In the genomic region with DNA sequence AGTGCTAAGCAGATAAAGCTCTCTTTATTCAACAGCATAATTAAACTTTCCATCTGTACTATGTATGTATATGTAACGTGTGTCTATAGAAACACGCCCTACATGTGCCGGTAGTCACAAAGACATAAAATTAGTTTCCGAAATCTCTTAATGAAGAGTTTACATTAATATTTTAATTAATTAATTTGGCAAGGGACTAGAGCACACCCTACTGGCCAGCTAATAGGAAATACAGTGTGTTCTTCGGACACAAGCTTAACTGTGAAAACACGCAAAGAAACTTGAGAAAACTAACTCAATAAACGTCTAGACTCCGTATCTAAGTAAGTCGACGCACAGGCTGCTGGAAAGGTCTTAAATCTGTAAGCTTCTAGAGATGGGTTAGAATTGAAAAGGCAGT, we compare ENCODE assay signal across 20 mouse cellular contexts. TPM values are rescaled to one million over a fixed set of nuclear protein-coding genes. Genes with fewer than 3 reads are reported as not detected.
DNase-seq lines count a peak whose midpoint lies in the region; TF ChIP-seq lines count a peak whose summit lies in the region.
"Had no signal": no experiment of that assay in that cellular context is flagged by ENCODE, and none has a peak within 500 bp of the region (broad histone marks: within the 10 kb centered on the region; RNA-seq: fewer than 3 reads in every experiment).

No protein-coding gene starts in this region.

- intact Hi-C loops in gastrocnemius, adult 2 months (cut with DNase I): loop anchor here (2.0 to 5.0 kb wide), 2 partner anchors 68 to 193 kb away; no protein-coding TSS in a partner anchor
- intact Hi-C loops in gastrocnemius, postnatal 14 days (cut with DNase I; ENCODE audit: low total_unique reads): loop anchor here (5.0 kb wide), 2 partner anchors 47 to 188 kb away; no protein-coding TSS in a partner anchor
- intact Hi-C loops in left cerebral cortex, adult 2 months (cut with DNase I): loop anchor here (5.0 kb wide), 3 partner anchors 93 to 193 kb away; no protein-coding TSS in a partner anchor
- intact Hi-C loops in left cerebral cortex, postnatal 4 days (cut with DNase I): loop anchor here (5.0 kb wide), 1 partner anchor 193 kb away; no protein-coding TSS in a partner anchor

- no peak for TF ChIP-seq POLR2A in brain, embryonic 14.5 days (IDR thresholded peaks at IDR 0.05; ENCODE audit: borderline replicate concordance, extremely low read depth, insufficient read depth, insufficient read length, poor library complexity, severe bottlenecking)

- H3K27ac ChIP-seq in gastrocnemius, adult 2 months: peak overlapping the region; percentile 41
- no peak overlapping the region for H3K27ac ChIP-seq in left cerebral cortex, adult 2 months
- H3K27ac ChIP-seq: embryonic facial prominence, embryonic 12.5 days; heart, embryonic 10.5 days; limb, embryonic 10.5 days; liver, embryonic 14.5 days; macrophage; midbrain, embryonic 12.5 days; neural tube, embryonic 15.5 days had no signal

- peak; percentile 75 for TF ChIP-seq CTCF in gastrocnemius, adult 2 months (IDR thresholded peaks at IDR 0.05)
- peak; percentile 73 for TF ChIP-seq CTCF in left cerebral cortex, adult 2 months (IDR thresholded peaks at IDR 0.05)
- no peak; the same call in 1 of the 2 replicates for TF ChIP-seq CTCF in brain, embryonic 14.5 days (IDR thresholded peaks at IDR 0.05; ENCODE audit: borderline replicate concordance, extremely low read depth, insufficient read depth, insufficient read length)

- no peak for DNase-seq in gastrocnemius, adult 2 months
- DNase-seq in gastrocnemius, postnatal 14 days: no peak
- no peak for DNase-seq in left cerebral cortex, adult 2 months (ENCODE audit: extremely low spot score in 1 of 2, low spot score in 2 of 2)
- no peak for DNase-seq in left cerebral cortex, postnatal 4 days
- DNase-seq in A20 (ENCODE audit: low read depth, low spot score): peak; percentile 16
- DNase-seq in brain, embryonic 14.5 days (ENCODE audit: low read depth): peak; percentile 37
- DNase-seq in spleen, adult 12 weeks (ENCODE audit: low spot score): no peak
- DNase-seq in B cell, adult 2 months: no peak
- DNase-seq: adrenal gland, postnatal 14 days; cerebellum, adult 2 months; gastrocnemius, postnatal 25 days; right cerebral cortex, postnatal 4 days had no signal

- no peak overlapping the region for H3K4me3 ChIP-seq in gastrocnemius, adult 2 months
- H3K4me3 ChIP-seq in left cerebral cortex, adult 2 months: no peak overlapping the region
- H3K4me3 ChIP-seq: embryonic facial prominence, embryonic 12.5 days; heart, embryonic 10.5 days; limb, embryonic 10.5 days; midbrain, embryonic 12.5 days; myocyte; neural tube, embryonic 15.5 days had no signal

RNA-seq across cellular contexts. Expression of a gene that starts 3.8 kb away (rescaled TPM):
- total RNA-seq in gastrocnemius, adult 2 months (2021): 10 to 100 TPM; 20.7 to 50.5 TPM
- 10 to 100 TPM; 17.0 to 34.2 TPM for total RNA-seq in gastrocnemius, postnatal 14 days (2021)
- 10 to 100 TPM; 25.9 to 37.8 TPM for total RNA-seq in left cerebral cortex, adult 2 months (2021)
- 10 to 100 TPM; 18.1 to 18.8 TPM for total RNA-seq in left cerebral cortex, postnatal 4 days (2021)
- polyA plus RNA-seq in brain, embryonic 14.5 days (2012; rRNA removed): 18.5 and 22.7 TPM in 2 replicates

Comparison
In these comparisons a context has a peak if more than half of its experiments do, and no peak if none do; other contexts are left out.
1. DNase-seq: peak in A20 (single experiment) and brain, embryonic 14.5 days (single experiment); none in gastrocnemius, adult 2 months (single experiment), gastrocnemius, postnatal 14 days (single experiment), left cerebral cortex, adult 2 months (0 of 2), left cerebral cortex, postnatal 4 days (single experiment), spleen, adult 12 weeks (single experiment) and B cell, adult 2 months (0 of 2).